Mouse (Mus musculus): ENCODE results near the gene Uggt1. TPM values are rescaled to one million over a fixed set of nuclear protein-coding genes. Genes with fewer than 3 reads are reported as not detected.

Uggt1 gene
- polyA plus RNA-seq, 2 experiments, result 5.8 to 25.5 TPM

DNA sequence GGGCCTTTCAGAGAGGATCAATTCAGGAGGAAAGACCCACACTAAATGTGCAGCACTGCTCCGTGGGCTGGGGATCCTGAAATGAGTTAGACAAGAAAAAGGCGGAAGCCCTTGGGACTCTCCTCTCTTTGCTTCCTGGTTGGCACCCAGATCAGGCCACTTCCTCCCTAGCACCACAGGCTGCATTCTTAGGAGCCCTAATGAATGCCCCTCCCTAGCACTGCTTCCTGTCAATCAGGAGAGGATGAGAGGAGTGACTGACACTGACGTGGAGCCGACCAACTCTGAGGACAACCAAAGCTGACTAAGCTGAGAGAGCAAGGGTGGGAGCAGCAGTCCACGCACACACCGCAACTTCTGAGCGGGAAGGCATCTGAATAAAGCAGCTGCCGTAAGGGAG lies 81.8 kb downstream of the Uggt1 start:
- 65% methylated on average over 8 of the region's 8 CpGs for WGBS (ENCODE audit: insufficient replicate concordance)
- DNase-seq (ENCODE audit: low read depth in 3 of 3, low spot score in 3 of 3) (no peak), ATAC-seq (ENCODE audit: insufficient read depth) (no peak)
- Histone ChIP-seq H3K9ac (replicated peaks) (no peak overlapping the region), H3K9me3 (ENCODE audit: control insufficient read depth, low read length) (no peaks in the 10 kb centered on the region), H3K27me3 (ENCODE audit: control insufficient read depth, insufficient read depth, low read length) (no peaks in the 10 kb centered on the region), H3K4me2 (ENCODE audit: low read depth) (no peak overlapping the region), H3K27ac (no peak overlapping the region), H3K36me3 (replicated peaks; ENCODE audit: control insufficient read depth, insufficient read depth, low read depth) (peaks cover 41% of the 10 kb centered on the region), H3K4me1 (replicated peaks; ENCODE audit: control insufficient read depth in 2 of 2, insufficient read depth in 2 of 2, low read length in 1 of 2) (peaks cover 0 to 16% of the 10 kb centered on the region in 2 experiments; a peak in 2 of 4 replicates), H3K4me3 (ENCODE audit: insufficient read depth in 1 of 2, low read depth in 2 of 2, low read length in 2 of 2) (no peak overlapping the region)
- no peak for TF ChIP-seq CTCF (IDR thresholded peaks at IDR 0.05; ENCODE audit: low read depth)
- no peak for TF ChIP-seq EP300 (IDR thresholded peaks at IDR 0.05; ENCODE audit: low read depth)

DNA sequence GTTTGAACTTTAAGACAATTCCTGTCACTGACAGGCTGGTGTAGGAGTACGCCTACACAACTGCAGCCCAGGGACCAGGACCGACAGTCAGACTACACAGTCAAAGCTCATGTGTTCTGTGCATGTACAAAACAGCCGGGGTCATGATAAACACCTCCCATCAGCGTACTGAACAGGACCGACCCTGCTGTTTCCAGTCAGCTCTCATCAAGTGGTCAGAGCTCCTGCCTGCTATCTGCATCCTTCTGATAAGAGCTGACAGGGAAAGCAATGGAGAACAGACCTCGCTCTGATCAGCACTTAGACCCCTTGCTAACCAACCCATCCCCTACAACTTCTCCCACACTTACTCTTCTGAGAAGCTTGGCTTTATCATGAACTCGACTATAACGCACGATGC lies 83.3 kb downstream of the Uggt1 start:
- ATAC-seq (ENCODE audit: insufficient read depth) (peak; percentile 80), DNase-seq (ENCODE audit: low read depth in 3 of 3, low spot score in 3 of 3) (peak in 2 of 3 experiments; percentile 12 to 17)
- H3K4me2 ChIP-seq (ENCODE audit: low read depth), result no peak overlapping the region
- H3K9ac ChIP-seq (replicated peaks), result no peak overlapping the region
- H3K4me3 ChIP-seq (ENCODE audit: insufficient read depth in 1 of 2, low read depth in 2 of 2, low read length in 2 of 2), result no peak overlapping the region
- H3K36me3 ChIP-seq (replicated peaks; ENCODE audit: control insufficient read depth, insufficient read depth, low read depth), result peaks cover 39% of the 10 kb centered on the region
- WGBS (ENCODE audit: insufficient replicate concordance), result 17% methylated on average over 9 of the region's 9 CpGs
- TF ChIP-seq EP300 (IDR thresholded peaks at IDR 0.05; ENCODE audit: low read depth), result peak; percentile 41; the same call in 1 of the 2 replicates
- no peak for TF ChIP-seq CTCF (IDR thresholded peaks at IDR 0.05; ENCODE audit: low read depth)
- no peak overlapping the region for H3K27ac ChIP-seq
- no peaks in the 10 kb centered on the region for H3K27me3 ChIP-seq (ENCODE audit: control insufficient read depth, insufficient read depth, low read length)
- H3K9me3 ChIP-seq (ENCODE audit: control insufficient read depth, low read length), result no peaks in the 10 kb centered on the region
- H3K4me1 ChIP-seq (replicated peaks; ENCODE audit: control insufficient read depth in 2 of 2, insufficient read depth in 2 of 2, low read length in 1 of 2), result peaks cover 0 to 16% of the 10 kb centered on the region in 2 experiments; a peak in 2 of 4 replicates

DNA sequence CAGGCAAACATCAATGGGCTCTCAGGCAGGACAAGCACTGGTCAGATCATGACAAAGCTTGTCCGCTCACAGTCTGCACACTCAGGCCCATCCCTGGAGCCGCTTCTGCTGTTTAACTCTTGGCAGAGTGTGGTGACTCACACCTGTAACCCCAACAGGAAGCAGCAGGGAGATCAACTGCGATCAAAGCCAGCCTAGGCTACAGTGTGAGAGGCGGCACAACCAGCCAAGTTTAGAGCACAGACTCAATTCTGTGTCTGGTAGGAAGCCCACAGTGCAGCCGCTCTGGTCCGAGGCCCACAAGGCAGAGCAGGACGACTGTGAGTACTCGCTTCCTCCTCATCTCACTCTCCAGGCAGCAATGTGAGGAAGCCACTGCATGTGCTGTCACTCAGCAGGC lies 84.3 kb downstream of the Uggt1 start:
- 57% methylated on average over 8 of the region's 8 CpGs for WGBS (ENCODE audit: insufficient replicate concordance)
- Histone ChIP-seq H3K9me3 (ENCODE audit: control insufficient read depth, low read length) (no peaks in the 10 kb centered on the region), H3K27ac (no peak overlapping the region), H3K9ac (replicated peaks) (no peak overlapping the region), H3K4me1 (replicated peaks; ENCODE audit: control insufficient read depth in 2 of 2, insufficient read depth in 2 of 2, low read length in 1 of 2) (peaks cover 0 to 16% of the 10 kb centered on the region in 2 experiments; a peak in 2 of 4 replicates), H3K36me3 (replicated peaks; ENCODE audit: control insufficient read depth, insufficient read depth, low read depth) (peaks cover 42% of the 10 kb centered on the region), H3K27me3 (ENCODE audit: control insufficient read depth, insufficient read depth, low read length) (no peaks in the 10 kb centered on the region), H3K4me3 (ENCODE audit: insufficient read depth in 1 of 2, low read depth in 2 of 2, low read length in 2 of 2) (no peak overlapping the region), H3K4me2 (ENCODE audit: low read depth) (no peak overlapping the region)
- no peak for DNase-seq (ENCODE audit: low read depth in 3 of 3, low spot score in 3 of 3)
- TF ChIP-seq CTCF (IDR thresholded peaks at IDR 0.05; ENCODE audit: low read depth), result no peak
- no peak for TF ChIP-seq EP300 (IDR thresholded peaks at IDR 0.05; ENCODE audit: low read depth)
- ATAC-seq (ENCODE audit: insufficient read depth), result no peak

DNA sequence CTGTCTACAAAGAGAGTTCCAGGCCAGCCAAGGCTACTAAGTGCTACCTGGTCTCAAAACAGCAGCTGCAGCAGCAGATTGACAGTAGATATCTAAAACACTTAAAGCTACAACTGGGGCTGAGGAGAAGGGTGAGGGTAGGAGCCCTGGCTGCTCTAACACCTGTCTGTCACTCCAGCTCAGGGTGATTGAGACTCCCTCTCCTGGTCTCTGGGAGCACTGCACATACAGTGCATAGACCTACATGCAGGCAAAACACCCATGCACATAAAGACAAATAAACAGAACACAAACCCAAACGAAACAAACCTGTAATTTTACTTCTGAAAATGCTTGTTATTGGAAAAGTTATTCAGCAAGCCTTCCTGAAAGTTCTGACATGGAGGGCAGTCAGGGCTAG lies 95.1 kb downstream of the Uggt1 start:
- no peaks in the 10 kb centered on the region for H3K27me3 ChIP-seq (ENCODE audit: control insufficient read depth, insufficient read depth, low read length)
- H3K9me3 ChIP-seq (ENCODE audit: control insufficient read depth, low read length), result no peaks in the 10 kb centered on the region
- H3K9ac ChIP-seq (replicated peaks), result no peak overlapping the region
- 0 out of 2 replicates have a peak, but pooled peaks have one; percentile 48 for ATAC-seq (ENCODE audit: insufficient read depth)
- TF ChIP-seq EP300 (IDR thresholded peaks at IDR 0.05; ENCODE audit: low read depth) (no peak), CTCF (IDR thresholded peaks at IDR 0.05; ENCODE audit: low read depth) (peak; percentile 74)
- no peaks in the 10 kb centered on the region for H3K4me1 ChIP-seq (replicated peaks; ENCODE audit: control insufficient read depth in 2 of 2, insufficient read depth in 2 of 2, low read length in 1 of 2)
- DNase-seq (ENCODE audit: low read depth in 3 of 3, low spot score in 3 of 3), result no peak
- H3K4me2 ChIP-seq (ENCODE audit: low read depth), result no peak overlapping the region
- no peak overlapping the region for H3K4me3 ChIP-seq (ENCODE audit: insufficient read depth in 1 of 2, low read depth in 2 of 2, low read length in 2 of 2)
- WGBS (ENCODE audit: insufficient replicate concordance), result 32% methylated on average over 1 of the region's 1 CpGs
- H3K36me3 ChIP-seq (replicated peaks; ENCODE audit: control insufficient read depth, insufficient read depth, low read depth), result peaks cover 47% of the 10 kb centered on the region
- no peak overlapping the region for H3K27ac ChIP-seq

DNA sequence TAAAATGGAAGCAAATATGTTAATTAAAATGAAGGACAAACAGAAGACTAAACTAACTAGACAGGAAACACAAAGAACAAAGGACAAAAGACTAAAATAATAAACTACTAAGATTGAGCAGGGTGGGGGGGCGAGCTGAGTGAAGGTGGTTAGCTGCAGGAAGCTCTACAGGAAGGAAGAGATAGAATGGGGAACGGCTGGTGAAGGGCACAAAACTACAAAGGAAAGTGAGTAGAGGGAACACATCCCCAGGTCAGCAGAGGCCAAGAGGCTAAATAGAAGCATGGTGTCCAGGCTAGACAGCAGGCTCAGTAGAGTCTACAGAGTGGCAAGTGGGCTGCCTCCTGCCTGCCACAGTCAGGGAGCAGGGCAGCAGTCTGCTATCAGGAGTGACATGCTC lies 95.7 kb downstream of the Uggt1 start:
- no peak overlapping the region for H3K9ac ChIP-seq (replicated peaks)
- H3K9me3 ChIP-seq (ENCODE audit: control insufficient read depth, low read length), result no peaks in the 10 kb centered on the region
- no peak overlapping the region for H3K4me2 ChIP-seq (ENCODE audit: low read depth)
- 26% methylated on average over 2 of the region's 2 CpGs for WGBS (ENCODE audit: insufficient replicate concordance)
- H3K4me1 ChIP-seq (replicated peaks; ENCODE audit: control insufficient read depth in 2 of 2, insufficient read depth in 2 of 2, low read length in 1 of 2), result no peaks in the 10 kb centered on the region
- H3K27ac ChIP-seq, result no peak overlapping the region
- DNase-seq (ENCODE audit: low read depth in 3 of 3, low spot score in 3 of 3) (no peak), ATAC-seq (ENCODE audit: insufficient read depth) (no peak)
- TF ChIP-seq CTCF (IDR thresholded peaks at IDR 0.05; ENCODE audit: low read depth), result no peak
- TF ChIP-seq EP300 (IDR thresholded peaks at IDR 0.05; ENCODE audit: low read depth), result no peak
- no peaks in the 10 kb centered on the region for H3K27me3 ChIP-seq (ENCODE audit: control insufficient read depth, insufficient read depth, low read length)
- peaks cover 53% of the 10 kb centered on the region for H3K36me3 ChIP-seq (replicated peaks; ENCODE audit: control insufficient read depth, insufficient read depth, low read depth)
- H3K4me3 ChIP-seq (ENCODE audit: insufficient read depth in 1 of 2, low read depth in 2 of 2, low read length in 2 of 2), result no peak overlapping the region

Data from liver, embryonic 14.5 days (tissue).